Comparison of ENCODE assay signal across 15 mouse cellular contexts in the genomic region with DNA sequence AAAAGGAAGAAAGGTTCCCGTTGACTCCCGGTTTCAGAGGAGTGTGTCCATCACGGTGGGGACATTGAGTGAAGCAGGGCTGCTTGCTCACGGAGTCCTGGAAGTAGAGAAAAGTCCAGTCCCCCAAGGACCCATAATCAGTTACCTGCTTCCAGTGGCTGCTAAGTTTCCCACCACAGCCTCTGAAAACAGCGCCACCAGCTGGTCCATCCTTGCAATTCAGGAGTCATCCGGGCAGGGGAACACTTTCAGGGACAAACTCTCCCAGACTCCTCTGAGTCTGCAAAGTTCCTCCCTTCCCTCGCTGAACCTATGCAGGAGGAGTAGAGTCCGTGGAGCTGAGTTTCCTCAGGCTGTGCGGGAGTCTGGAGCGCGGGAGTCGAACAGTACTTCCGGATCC. TPM values are rescaled to one million over a fixed set of nuclear protein-coding genes. Genes with fewer than 3 reads are reported as not detected.
DNase-seq lines count a peak whose midpoint lies in the region; ATAC-seq and TF ChIP-seq lines count a peak whose summit lies in the region.
"Had no signal": no experiment of that assay in that cellular context is flagged by ENCODE, and none has a peak within 500 bp of the region (broad histone marks: within the 10 kb centered on the region; RNA-seq: fewer than 3 reads in every experiment).

No protein-coding gene starts in this region.

- no peaks in the 10 kb centered on the region for H3K9me3 ChIP-seq in heart, embryonic 12.5 days (replicated peaks)
- H3K9me3 ChIP-seq in liver, postnatal 0 days (ENCODE audit: low read length): no peaks in the 10 kb centered on the region
- H3K9me3 ChIP-seq in liver, embryonic 11.5 days (ENCODE audit: control insufficient read depth, low read length): no peaks in the 10 kb centered on the region
- no peaks in the 10 kb centered on the region for H3K9me3 ChIP-seq in embryonic facial prominence, embryonic 10.5 days
- H3K9me3 ChIP-seq in midbrain, embryonic 11.5 days (ENCODE audit: control insufficient read depth, low read length): no peaks in the 10 kb centered on the region
- H3K9me3 ChIP-seq: intestine, embryonic 15.5 days had no signal

- ATAC-seq in heart, embryonic 12.5 days (ENCODE audit: insufficient number of reproducible peaks, low FRiP score): no peak
- no peak for ATAC-seq in liver, postnatal 0 days
- ATAC-seq in liver, embryonic 11.5 days (replicated peaks; ENCODE audit: low FRiP score): no peak
- no peak for ATAC-seq in midbrain, embryonic 11.5 days (ENCODE audit: low FRiP score)
- ATAC-seq: intestine, embryonic 15.5 days had no signal

- H3K4me1 ChIP-seq in heart, embryonic 12.5 days (replicated peaks): peaks cover 14% of the 10 kb centered on the region
- H3K4me1 ChIP-seq in liver, postnatal 0 days (ENCODE audit: insufficient read depth): no peaks in the 10 kb centered on the region
- no peaks in the 10 kb centered on the region; the same call in 1 of the 2 replicates for H3K4me1 ChIP-seq in liver, embryonic 11.5 days (replicated peaks; ENCODE audit: control insufficient read depth, insufficient read depth, low read length)
- peaks cover 36% of the 10 kb centered on the region for H3K4me1 ChIP-seq in embryonic facial prominence, embryonic 10.5 days
- H3K4me1 ChIP-seq in midbrain, embryonic 11.5 days (ENCODE audit: control insufficient read depth, insufficient read depth, low read length): no peaks in the 10 kb centered on the region; the same call in 1 of the 2 replicates

- peak; percentile 22; the same call in 1 of the 2 replicates for TF ChIP-seq CTCF in liver, postnatal 0 days (IDR thresholded peaks at IDR 0.05; ENCODE audit: low read depth)

- DNase-seq in heart, adult 8-10 months (ENCODE audit: low spot score): no peak
- no peak for DNase-seq in liver, postnatal 0 days
- DNase-seq in liver, embryonic 11.5 days (ENCODE audit: low spot score): no peak
- peak; percentile 63 for DNase-seq in R1 (ENCODE audit: low read depth, low spot score)
- peak; percentile 55 for DNase-seq in embryonic facial prominence, embryonic 10.5 days (ENCODE audit: low spot score)
- no peak for DNase-seq in frontal cortex, postnatal 25 days (ENCODE audit: low spot score in 2 of 2)
- no peak for DNase-seq in midbrain, embryonic 11.5 days (ENCODE audit: low spot score, missing footprints)
- DNase-seq: cerebellum, adult 11 months; gastrocnemius, postnatal 36 days; thymus, postnatal 25 days had no signal

- H3K4me3 ChIP-seq in heart, embryonic 12.5 days: no peak overlapping the region
- H3K4me3 ChIP-seq in liver, postnatal 0 days (ENCODE audit: low read depth, low read length): no peak overlapping the region
- H3K4me3 ChIP-seq in liver, embryonic 11.5 days (ENCODE audit: low read depth, low read length): no peak overlapping the region
- H3K4me3 ChIP-seq in embryonic facial prominence, embryonic 10.5 days: no peak overlapping the region
- no peak overlapping the region for H3K4me3 ChIP-seq in midbrain, embryonic 11.5 days (ENCODE audit: low read depth, low read length)
- H3K4me3 ChIP-seq: intestine, embryonic 15.5 days had no signal

- H3K4me2 ChIP-seq in heart, embryonic 12.5 days: peak overlapping the region; percentile 31; the same call in 1 of the 2 replicates
- H3K4me2 ChIP-seq in liver, postnatal 0 days (ENCODE audit: low read depth, low read length): no peak overlapping the region
- no peak overlapping the region for H3K4me2 ChIP-seq in liver, embryonic 11.5 days
- no peak overlapping the region for H3K4me2 ChIP-seq in midbrain, embryonic 11.5 days
- H3K4me2 ChIP-seq: intestine, embryonic 15.5 days had no signal

- TF ChIP-seq EP300 in liver, postnatal 0 days (IDR thresholded peaks at IDR 0.05; ENCODE audit: low read depth): no peak

- WGBS in heart, embryonic 12.5 days: 37% methylated on average over 13 of the region's 13 CpGs
- 38% methylated on average over 13 of the region's 13 CpGs for WGBS in liver, postnatal 0 days (ENCODE audit: insufficient replicate concordance)
- 36% methylated on average over 13 of the region's 13 CpGs for WGBS in liver, embryonic 11.5 days
- 40% methylated on average over 13 of the region's 13 CpGs for WGBS in embryonic facial prominence, embryonic 10.5 days
- WGBS in midbrain, embryonic 11.5 days: 39% methylated on average over 13 of the region's 13 CpGs

- H3K27ac ChIP-seq in heart, embryonic 12.5 days (ENCODE audit: poor library complexity, severe bottlenecking): no peak overlapping the region
- no peak overlapping the region for H3K27ac ChIP-seq in liver, postnatal 0 days (ENCODE audit: low read depth)
- no peak overlapping the region for H3K27ac ChIP-seq in liver, embryonic 11.5 days (ENCODE audit: low read depth, low read length)
- H3K27ac ChIP-seq in embryonic facial prominence, embryonic 10.5 days (replicated peaks): no peak overlapping the region; the same call in 1 of the 2 replicates
- no peak overlapping the region for H3K27ac ChIP-seq in midbrain, embryonic 11.5 days (ENCODE audit: low read depth, low read length)
- H3K27ac ChIP-seq: intestine, embryonic 15.5 days had no signal

- no peaks in the 10 kb centered on the region for H3K36me3 ChIP-seq in heart, embryonic 12.5 days
- H3K36me3 ChIP-seq in liver, postnatal 0 days (replicated peaks; ENCODE audit: insufficient read depth, low read length): no peaks in the 10 kb centered on the region
- H3K36me3 ChIP-seq in liver, embryonic 11.5 days (ENCODE audit: control insufficient read depth, insufficient read depth, low read length): no peaks in the 10 kb centered on the region
- H3K36me3 ChIP-seq in embryonic facial prominence, embryonic 10.5 days (replicated peaks): no peaks in the 10 kb centered on the region
- no peaks in the 10 kb centered on the region for H3K36me3 ChIP-seq in midbrain, embryonic 11.5 days (ENCODE audit: control insufficient read depth, insufficient read depth, low read length)
- H3K36me3 ChIP-seq: intestine, embryonic 15.5 days had no signal

- no peak overlapping the region for H3K9ac ChIP-seq in heart, embryonic 12.5 days
- H3K9ac ChIP-seq in liver, postnatal 0 days (replicated peaks): no peak overlapping the region
- H3K9ac ChIP-seq in liver, embryonic 11.5 days (ENCODE audit: low read depth, low read length): no peak overlapping the region
- H3K9ac ChIP-seq in midbrain, embryonic 11.5 days (ENCODE audit: low read length): no peak overlapping the region
- H3K9ac ChIP-seq: intestine, embryonic 15.5 days had no signal

- H3K27me3 ChIP-seq in heart, embryonic 12.5 days (replicated peaks): peaks cover 35% of the 10 kb centered on the region
- no peaks in the 10 kb centered on the region for H3K27me3 ChIP-seq in liver, postnatal 0 days (ENCODE audit: insufficient read depth, low read length)
- H3K27me3 ChIP-seq in liver, embryonic 11.5 days (replicated peaks; ENCODE audit: control insufficient read depth, insufficient read depth, low read length): 0 out of 2 replicates have a peak, but pooled peaks cover 2% of the 10 kb centered on the region
- H3K27me3 ChIP-seq in embryonic facial prominence, embryonic 10.5 days (replicated peaks; ENCODE audit: low read depth, poor library complexity, severe bottlenecking): no peaks in the 10 kb centered on the region
- no peaks in the 10 kb centered on the region for H3K27me3 ChIP-seq in midbrain, embryonic 11.5 days (ENCODE audit: control insufficient read depth, insufficient read depth, low read length)
- H3K27me3 ChIP-seq: CH12.LX; intestine, embryonic 15.5 days had no signal

RNA-seq across cellular contexts. Expression of gene Iqca, which starts 6.7 kb away (rescaled TPM):
- not detected in 2 replicates for polyA plus RNA-seq in heart, embryonic 12.5 days (2016; fragmentation: Nextera tagmentation; extraction: Ambion mirVana)
- not detected for total RNA-seq in heart, adult 8-10 months (2022)
- 1.5 and 1.7 TPM in 2 replicates for polyA plus RNA-seq in liver, postnatal 0 days (2015; fragmentation: Nextera tagmentation; extraction: Ambion mirVana)
- polyA plus RNA-seq in liver, embryonic 11.5 days (2014; fragmentation: Nextera tagmentation; extraction: Ambion mirVana): not detected in 2 replicates
- 0.20 TPM in 1 of 2 replicates, not detected in the other for polyA plus RNA-seq in embryonic facial prominence, embryonic 10.5 days (2016; fragmentation: Nextera tagmentation; extraction: Ambion mirVana)
- 0.18 TPM in 1 of 2 replicates, not detected in the other for polyA plus RNA-seq in midbrain, embryonic 11.5 days (2014; fragmentation: Nextera tagmentation; extraction: Ambion mirVana)
- total RNA-seq: adrenal gland, adult 18-20 months; gastrocnemius, postnatal 36 days had no signal
- polyA plus RNA-seq: spleen, adult 2 months had no signal

RNA-seq across cellular contexts. Expression of gene Ackr3, which starts 43.9 kb away (rescaled TPM):
- 49.4 and 52.2 TPM in 2 replicates for polyA plus RNA-seq in heart, embryonic 12.5 days (2016; fragmentation: Nextera tagmentation; extraction: Ambion mirVana)
- 10 to 100 TPM; 46.3 to 71.9 (median 54.9) TPM for total RNA-seq in heart, adult 8-10 months (2022)
- polyA plus RNA-seq in liver, postnatal 0 days (2015; fragmentation: Nextera tagmentation; extraction: Ambion mirVana): 2.3 and 2.5 TPM in 2 replicates
- 22.3 and 22.8 TPM in 2 replicates for polyA plus RNA-seq in liver, embryonic 11.5 days (2014; fragmentation: Nextera tagmentation; extraction: Ambion mirVana)
- 20.0 and 22.4 TPM in 2 replicates for polyA plus RNA-seq in embryonic facial prominence, embryonic 10.5 days (2016; fragmentation: Nextera tagmentation; extraction: Ambion mirVana)
- 28.4 and 29.4 TPM in 2 replicates for polyA plus RNA-seq in midbrain, embryonic 11.5 days (2014; fragmentation: Nextera tagmentation; extraction: Ambion mirVana)

Comparison
In these comparisons a context has a peak if more than half of its experiments do, and no peak if none do; other contexts are left out.
1. DNase-seq: peak in R1 (single experiment) and embryonic facial prominence, embryonic 10.5 days (single experiment); none in heart, adult 8-10 months (single experiment), liver, postnatal 0 days (single experiment), liver, embryonic 11.5 days (single experiment), frontal cortex, postnatal 25 days (0 of 2) and midbrain, embryonic 11.5 days (single experiment).